Comparison of ENCODE assay signal across 7 mouse cellular contexts in the genomic region with DNA sequence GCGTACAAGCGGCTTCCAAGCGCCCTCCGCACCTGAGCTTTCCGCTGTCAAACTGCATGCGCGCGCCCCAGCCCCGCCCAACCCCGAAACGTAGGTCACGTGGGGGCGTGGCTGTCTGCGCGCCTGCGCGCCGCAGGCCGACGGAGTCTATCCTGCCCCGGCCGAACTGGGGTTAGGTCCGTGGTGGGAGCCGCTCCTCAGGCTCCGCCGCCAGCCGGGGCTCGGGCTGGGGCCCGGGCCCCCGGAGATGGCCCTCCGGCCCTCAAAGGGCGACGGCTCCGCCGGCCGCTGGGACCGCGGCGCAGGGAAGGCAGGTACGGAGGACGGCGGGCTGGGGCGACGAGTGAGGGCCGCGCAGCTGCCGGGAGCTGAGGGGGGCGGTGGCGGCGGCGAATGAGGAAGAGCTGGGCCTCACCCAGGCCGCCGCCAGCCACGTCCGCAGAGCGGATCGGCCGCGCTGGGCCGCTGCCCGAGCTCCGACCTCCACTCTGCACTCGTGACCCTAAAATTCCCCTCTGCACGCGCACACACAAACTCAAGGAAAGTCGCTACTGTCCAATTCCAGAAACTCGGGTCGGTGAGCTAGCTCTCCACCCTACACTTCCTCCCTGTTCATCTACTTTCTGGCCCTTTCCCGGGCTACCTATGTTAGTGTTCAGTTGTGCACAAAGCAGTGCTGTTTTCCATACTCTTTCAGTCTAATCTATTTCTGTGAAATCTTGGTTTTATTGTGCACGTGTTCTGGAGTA. TPM values are rescaled to one million over a fixed set of nuclear protein-coding genes. Genes with fewer than 3 reads are reported as not detected.
DNase-seq lines count a peak whose midpoint lies in the region; ATAC-seq and TF ChIP-seq lines count a peak whose summit lies in the region.

Gene Tbc1d20, plus strand, starts transcription at position 102 of the 749 bp plus-strand sequence.

- peak; percentile 55 for TF ChIP-seq POLR2A in kidney, adult 2 months (IDR thresholded peaks at IDR 0.05; ENCODE audit: low read depth, low read length)
- TF ChIP-seq POLR2A in spleen, adult 2 months (IDR thresholded peaks at IDR 0.05; ENCODE audit: low read depth, low read length) = peak; percentile 91

- peak within 1 kb of the TSS; percentile 70 for H3K4me3 ChIP-seq in embryonic facial prominence, embryonic 12.5 days
- H3K4me3 ChIP-seq in kidney, adult 2 months (ENCODE audit: insufficient read depth, low read depth, low read length) = peak within 1 kb of the TSS; percentile 88
- peak within 1 kb of the TSS; percentile 90 for H3K4me3 ChIP-seq in limb, embryonic 12.5 days (replicated peaks)
- peak within 1 kb of the TSS; percentile 86 for H3K4me3 ChIP-seq in midbrain, embryonic 15.5 days
- peak within 1 kb of the TSS; percentile 75 for H3K4me3 ChIP-seq in spleen, adult 2 months (ENCODE audit: extremely low read depth, insufficient read depth, insufficient read length)

- no peak for TF ChIP-seq CTCF in kidney, adult 2 months (conservative IDR thresholded peaks at IDR 0.05; ENCODE audit: insufficient read depth, insufficient read length, low read depth, low read length)
- no peak for TF ChIP-seq CTCF in spleen, adult 2 months (IDR thresholded peaks at IDR 0.05; ENCODE audit: extremely low read depth, insufficient read depth, insufficient read length, insufficient replicate concordance)

- H3K4me1 ChIP-seq in embryonic facial prominence, embryonic 12.5 days = peaks cover 16% of the 10 kb centered on the region; the same call in 1 of the 2 replicates
- H3K4me1 ChIP-seq in kidney, adult 2 months (ENCODE audit: control insufficient read depth, insufficient read depth, low read length) = peaks cover 11% of the 10 kb centered on the region; the same call in 1 of the 2 replicates
- H3K4me1 ChIP-seq in limb, embryonic 12.5 days (replicated peaks) = peaks cover 22% of the 10 kb centered on the region
- peaks cover 22% of the 10 kb centered on the region for H3K4me1 ChIP-seq in midbrain, embryonic 15.5 days
- peaks cover 5% of the 10 kb centered on the region for H3K4me1 ChIP-seq in spleen, adult 2 months (ENCODE audit: control insufficient read depth, insufficient read depth, insufficient read length)

- no peaks in the 10 kb centered on the region for H3K36me3 ChIP-seq in embryonic facial prominence, embryonic 12.5 days
- H3K36me3 ChIP-seq in kidney, adult 2 months (ENCODE audit: control insufficient read depth, insufficient read depth, low read length) = no peaks in the 10 kb centered on the region
- H3K36me3 ChIP-seq in limb, embryonic 12.5 days = peaks cover 4% of the 10 kb centered on the region; the same call in 1 of the 2 replicates
- no peaks in the 10 kb centered on the region for H3K36me3 ChIP-seq in midbrain, embryonic 15.5 days (replicated peaks)
- H3K36me3 ChIP-seq in spleen, adult 2 months (ENCODE audit: control insufficient read depth, insufficient read depth, low read length) = no peaks in the 10 kb centered on the region; the same call in 1 of the 2 replicates

- WGBS in embryonic facial prominence, embryonic 12.5 days = under 1% methylated on average over 69 of the region's 70 CpGs
- under 1% methylated on average over 68 of the region's 70 CpGs for WGBS in kidney, adult 2 months
- WGBS in limb, embryonic 12.5 days = under 1% methylated on average over 70 of the region's 70 CpGs
- WGBS in midbrain, embryonic 15.5 days = under 1% methylated on average over 58 of the region's 70 CpGs
- WGBS in spleen, adult 2 months = under 1% methylated on average over 69 of the region's 70 CpGs

- ATAC-seq in embryonic facial prominence, embryonic 12.5 days (ENCODE audit: insufficient number of reproducible peaks, insufficient read depth, low FRiP score, low TSS enrichment) = peak; percentile 94
- ATAC-seq in limb, embryonic 12.5 days (ENCODE audit: insufficient number of reproducible peaks, insufficient read depth, low FRiP score, low TSS enrichment, low read depth) = peak; percentile 97
- ATAC-seq in midbrain, embryonic 15.5 days (replicated peaks) = peak; percentile 98

- H3K9ac ChIP-seq in embryonic facial prominence, embryonic 12.5 days = peak within 1 kb of the TSS; percentile 80
- H3K9ac ChIP-seq in limb, embryonic 12.5 days (replicated peaks) = peak within 1 kb of the TSS; percentile 95
- peak within 1 kb of the TSS; percentile 83 for H3K9ac ChIP-seq in midbrain, embryonic 15.5 days

- H3K27me3 ChIP-seq in embryonic facial prominence, embryonic 12.5 days = no peaks in the 10 kb centered on the region
- H3K27me3 ChIP-seq in kidney, adult 2 months (replicated peaks; ENCODE audit: control insufficient read depth, insufficient read depth, low read length) = no peaks in the 10 kb centered on the region
- H3K27me3 ChIP-seq in limb, embryonic 12.5 days = no peaks in the 10 kb centered on the region
- no peaks in the 10 kb centered on the region for H3K27me3 ChIP-seq in midbrain, embryonic 15.5 days (replicated peaks)
- H3K27me3 ChIP-seq in spleen, adult 2 months (ENCODE audit: control insufficient read depth, insufficient read depth, low read length) = no peaks in the 10 kb centered on the region

- H3K4me2 ChIP-seq in embryonic facial prominence, embryonic 12.5 days (replicated peaks) = peak within 1 kb of the TSS; percentile 78
- peak within 1 kb of the TSS; percentile 80 for H3K4me2 ChIP-seq in limb, embryonic 12.5 days
- H3K4me2 ChIP-seq in midbrain, embryonic 15.5 days = peak within 1 kb of the TSS; percentile 62

- no peaks in the 10 kb centered on the region for H3K9me3 ChIP-seq in embryonic facial prominence, embryonic 12.5 days
- H3K9me3 ChIP-seq in limb, embryonic 12.5 days = no peaks in the 10 kb centered on the region
- H3K9me3 ChIP-seq in midbrain, embryonic 15.5 days = no peaks in the 10 kb centered on the region

- peak; percentile 93 for DNase-seq in adrenal gland, postnatal 25 days
- peak; percentile 91 to 95 for DNase-seq in heart, adult 18-20 months
- DNase-seq in kidney, adult 2 months = peak; percentile 95
- peak; percentile 87 to 88 for DNase-seq in spleen, adult 2 months (ENCODE audit: low read depth in 1 of 2, low spot score in 2 of 2)

- peak within 1 kb of the TSS; percentile 76 for H3K27ac ChIP-seq in embryonic facial prominence, embryonic 12.5 days
- peak within 1 kb of the TSS; percentile 82 for H3K27ac ChIP-seq in kidney, adult 2 months (ENCODE audit: insufficient read depth, low read depth, low read length)
- H3K27ac ChIP-seq in limb, embryonic 12.5 days = peak within 1 kb of the TSS; percentile 83
- peak within 1 kb of the TSS; percentile 89 for H3K27ac ChIP-seq in midbrain, embryonic 15.5 days
- peak within 1 kb of the TSS; percentile 89 for H3K27ac ChIP-seq in spleen, adult 2 months (ENCODE audit: insufficient read depth, low read length)

RNA-seq across cellular contexts. Expression of gene Tbc1d20, which starts in this region (rescaled TPM):
- total RNA-seq in adrenal gland, postnatal 25 days (2021) = 117 and 119 TPM in 2 replicates
- polyA plus RNA-seq in embryonic facial prominence, embryonic 12.5 days (2016; fragmentation: Nextera tagmentation; extraction: Ambion mirVana) = 46.2 and 48.1 TPM in 2 replicates
- 10 to 100 TPM; 40.2 to 48.8 TPM for total RNA-seq in heart, adult 18-20 months (2021)
- polyA plus RNA-seq in kidney, adult 2 months (2012; rRNA removed) = 54.6 and 59.5 TPM in 2 replicates
- 42.5 and 46.1 TPM in 2 replicates for polyA plus RNA-seq in limb, embryonic 12.5 days (2016; fragmentation: Nextera tagmentation; extraction: Ambion mirVana)
- polyA plus RNA-seq in midbrain, embryonic 15.5 days (2015; fragmentation: Nextera tagmentation; extraction: Ambion mirVana) = 37.1 and 38.3 TPM in 2 replicates
- 37.9 and 39.5 TPM in 2 replicates for polyA plus RNA-seq in spleen, adult 2 months (2012; rRNA removed)

Comparison
In these comparisons a context has a peak if more than half of its experiments do, and no peak if none do; other contexts are left out.
1. Peak in every context shown above with its lines: DNase-seq, ATAC-seq, H3K4me3 ChIP-seq and H3K27ac ChIP-seq.